Mouse (Mus musculus): ENCODE measurements around the gene Safb2.

DNA sequence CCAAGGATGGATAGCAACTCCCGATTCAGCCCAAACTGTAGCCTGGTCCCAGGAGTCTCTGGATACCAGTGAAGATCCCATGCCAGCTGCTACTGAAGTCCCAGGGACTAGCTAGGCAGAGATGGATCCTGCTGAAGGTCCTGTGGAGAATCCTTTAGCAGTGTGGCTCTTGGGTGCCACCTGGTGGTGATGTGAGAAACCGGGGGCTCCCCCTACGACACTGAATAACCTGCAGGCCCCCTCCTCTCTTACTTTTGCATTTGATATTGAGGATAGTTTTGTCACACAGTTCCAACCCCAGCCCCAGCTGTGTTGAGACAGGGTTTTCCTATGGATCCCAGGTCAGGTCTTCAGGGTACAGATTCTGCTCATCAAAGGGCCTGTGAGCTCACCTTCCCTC is 25.9 kb downstream of the Safb2 start:
- peak; percentile 92 for TF ChIP-seq CTCF (IDR thresholded peaks at IDR 0.05; ENCODE audit: low read depth)
- TF ChIP-seq EP300 (IDR thresholded peaks at IDR 0.05; ENCODE audit: low read depth) = no peak

All from liver, embryonic 14.5 days (tissue).